Comparison of ENCODE assay signal across 33 mouse cellular contexts in the genomic region with DNA sequence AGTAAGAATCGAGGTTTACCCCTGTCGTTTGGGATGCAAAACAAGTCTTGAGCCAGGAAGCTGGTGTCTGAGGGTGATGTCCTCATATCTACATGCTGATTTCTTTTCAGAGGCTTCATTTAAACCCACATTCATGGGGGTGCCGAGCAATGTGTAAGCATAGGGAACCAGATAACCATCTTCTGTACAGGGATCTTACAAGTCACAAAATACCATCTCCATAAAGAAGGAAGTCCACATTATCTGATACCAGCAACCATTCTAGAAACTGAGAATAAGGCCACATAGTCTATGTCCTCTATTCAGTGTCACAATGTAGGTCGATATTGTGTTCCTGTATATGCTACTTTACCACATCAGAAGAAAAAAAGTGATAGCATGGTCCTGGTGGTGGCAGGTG. TPM values are rescaled to one million over a fixed set of nuclear protein-coding genes. Genes with fewer than 3 reads are reported as not detected.
A peak's percentile ranks its signal among the peaks of the same experiment; 100 is the strongest.
DNase-seq lines count a peak whose midpoint lies in the region; ATAC-seq and TF ChIP-seq lines count a peak whose summit lies in the region.
"Had no signal": no experiment of that assay in that cellular context is flagged by ENCODE, and none has a peak within 500 bp of the region (broad histone marks: within the 10 kb centered on the region; RNA-seq: fewer than 3 reads in every experiment).

No protein-coding gene starts in this region.

- H3K4me2 ChIP-seq in liver, embryonic 15.5 days = no peak overlapping the region
- no peak overlapping the region for H3K4me2 ChIP-seq in liver, embryonic 12.5 days
- H3K4me2 ChIP-seq: embryonic facial prominence, embryonic 12.5 days; forebrain, embryonic 15.5 days; hindbrain, embryonic 15.5 days; kidney, embryonic 15.5 days; limb, embryonic 12.5 days; neural tube, embryonic 15.5 days had no signal

- peak overlapping the region; percentile 22; the same call in 1 of the 2 replicates for H3K27ac ChIP-seq in liver, embryonic 15.5 days (replicated peaks)
- no peak overlapping the region for H3K27ac ChIP-seq in liver, embryonic 12.5 days
- H3K27ac ChIP-seq in bone marrow, adult 2 months (ENCODE audit: control insufficient read depth, insufficient read depth, low read depth, low read length, poor library complexity) = peak overlapping the region; percentile 84
- H3K27ac ChIP-seq: embryonic facial prominence, embryonic 12.5 days; forebrain, embryonic 15.5 days; hindbrain, embryonic 10.5 days; hindbrain, embryonic 15.5 days; kidney, embryonic 15.5 days; left cerebral cortex, adult 2 months; limb, embryonic 12.5 days; liver, embryonic 14.5 days; neural tube, embryonic 15.5 days had no signal

- WGBS in liver, embryonic 15.5 days (ENCODE audit: insufficient replicate concordance) = 21% methylated on average over 4 of the region's 4 CpGs
- 25% methylated on average over 4 of the region's 4 CpGs for WGBS in liver, embryonic 12.5 days (ENCODE audit: insufficient replicate concordance)
- 20% methylated on average over 4 of the region's 4 CpGs for WGBS in bone marrow, adult 2 months

- no peak for ATAC-seq in liver, embryonic 15.5 days (ENCODE audit: insufficient read depth)
- ATAC-seq in liver, embryonic 12.5 days = no peak
- peak; percentile 51 for ATAC-seq in granulocyte monocyte progenitor cell, adult 5-6 weeks (replicated peaks; ENCODE audit: poor library complexity, severe bottlenecking)
- ATAC-seq in monocyte, adult 5-6 weeks (replicated peaks; ENCODE audit: insufficient number of reproducible peaks, low FRiP score, low TSS enrichment, poor library complexity, severe bottlenecking) = 0 out of 2 replicates have a peak, but pooled peaks have one; percentile 14
- ATAC-seq: CD4-positive, CD25-positive, alpha-beta regulatory T cell, adult 4 months; forebrain, embryonic 15.5 days; inflammation-experienced regulatory T-cells, adult 6 months had no signal

- TF ChIP-seq CTCF in bone marrow, adult 2 months (IDR thresholded peaks at IDR 0.05; ENCODE audit: control insufficient read depth, insufficient read depth, low read length) = no peak

- no peak overlapping the region for H3K9ac ChIP-seq in liver, embryonic 15.5 days
- H3K9ac ChIP-seq in liver, embryonic 12.5 days = no peak overlapping the region
- H3K9ac ChIP-seq: embryonic facial prominence, embryonic 12.5 days; forebrain, embryonic 15.5 days; hindbrain, embryonic 15.5 days; kidney, embryonic 15.5 days; limb, embryonic 12.5 days; liver, embryonic 14.5 days; neural tube, embryonic 15.5 days had no signal

- no peaks in the 10 kb centered on the region for H3K27me3 ChIP-seq in liver, embryonic 15.5 days
- H3K27me3 ChIP-seq in liver, embryonic 12.5 days (replicated peaks) = no peaks in the 10 kb centered on the region
- H3K27me3 ChIP-seq: embryonic facial prominence, embryonic 12.5 days; forebrain, embryonic 15.5 days; hindbrain, embryonic 15.5 days; kidney, embryonic 15.5 days; limb, embryonic 12.5 days; neural tube, embryonic 15.5 days had no signal

- no peaks in the 10 kb centered on the region for H3K4me1 ChIP-seq in liver, embryonic 15.5 days (replicated peaks)
- H3K4me1 ChIP-seq in liver, embryonic 12.5 days = no peaks in the 10 kb centered on the region
- H3K4me1 ChIP-seq in bone marrow, adult 2 months (ENCODE audit: control insufficient read depth, insufficient read depth, low read length) = peaks cover 2% of the 10 kb centered on the region; the same call in 1 of the 2 replicates
- H3K4me1 ChIP-seq: embryonic facial prominence, embryonic 12.5 days; forebrain, embryonic 15.5 days; hindbrain, embryonic 10.5 days; hindbrain, embryonic 15.5 days; kidney, embryonic 15.5 days; limb, embryonic 12.5 days; neural tube, embryonic 15.5 days had no signal

- no peaks in the 10 kb centered on the region for H3K36me3 ChIP-seq in liver, embryonic 15.5 days (replicated peaks)
- no peaks in the 10 kb centered on the region for H3K36me3 ChIP-seq in liver, embryonic 12.5 days
- H3K36me3 ChIP-seq: embryonic facial prominence, embryonic 12.5 days; forebrain, embryonic 15.5 days; hindbrain, embryonic 10.5 days; hindbrain, embryonic 15.5 days; kidney, embryonic 15.5 days; limb, embryonic 12.5 days; neural tube, embryonic 15.5 days had no signal

- no peak for DNase-seq in layer of hippocampus, postnatal 14 days (ENCODE audit: low spot score in 2 of 2)
- no peak for DNase-seq in retina, embryonic 14.5 days (ENCODE audit: low spot score)
- no peak for DNase-seq in cerebellum, adult 8-10 months
- DNase-seq: adrenal gland, adult 8-10 months; cerebellum, adult 11-12 months; cerebellum, postnatal 25 days; embryo, embryonic 11 days; heart, postnatal 14 days; kidney, adult 18-20 months; kidney, postnatal 25 days; midbrain, embryonic 14.5 days; right cerebral cortex, postnatal 4 days; thymus, postnatal 36 days had no signal

- no peak for TF ChIP-seq POLR2A in bone marrow, adult 2 months (IDR thresholded peaks at IDR 0.05; ENCODE audit: borderline replicate concordance, control insufficient read depth, low read depth, low read length)

- H3K9me3 ChIP-seq in liver, embryonic 15.5 days (replicated peaks) = no peaks in the 10 kb centered on the region
- H3K9me3 ChIP-seq in liver, embryonic 12.5 days (replicated peaks) = no peaks in the 10 kb centered on the region
- H3K9me3 ChIP-seq: embryonic facial prominence, embryonic 12.5 days; forebrain, embryonic 15.5 days; hindbrain, embryonic 10.5 days; hindbrain, embryonic 15.5 days; kidney, embryonic 15.5 days; limb, embryonic 12.5 days; neural tube, embryonic 15.5 days had no signal

- H3K4me3 ChIP-seq in liver, embryonic 15.5 days (replicated peaks) = no peak overlapping the region
- no peak overlapping the region for H3K4me3 ChIP-seq in liver, embryonic 12.5 days
- H3K4me3 ChIP-seq in bone marrow, adult 2 months (replicated peaks; ENCODE audit: control insufficient read depth, low read depth, low read length) = no peak overlapping the region
- H3K4me3 ChIP-seq: embryonic facial prominence, embryonic 12.5 days; forebrain, embryonic 15.5 days; hindbrain, embryonic 10.5 days; hindbrain, embryonic 15.5 days; kidney, embryonic 15.5 days; left cerebral cortex, adult 2 months; limb, embryonic 12.5 days; neural tube, embryonic 15.5 days had no signal

RNA-seq across cellular contexts. Expression of gene Gm49339, which starts 24.0 kb away (rescaled TPM):
- 2.1 and 2.3 TPM in 2 replicates for polyA plus RNA-seq in liver, embryonic 15.5 days (2015; fragmentation: Nextera tagmentation; extraction: Ambion mirVana)
- not detected in 2 replicates for polyA plus RNA-seq in liver, embryonic 12.5 days (2016; fragmentation: Nextera tagmentation; extraction: Ambion mirVana)
- polyA plus RNA-seq in bone marrow, adult 2 months (2011; ENCODE audit: insufficient read depth, insufficient read length, low replicate concordance, missing spikeins) = 3.0 TPM in 1 of 2 replicates, not detected in the other
- total RNA-seq in granulocyte monocyte progenitor cell, adult 5-6 weeks (2014; fragmentation: Nextera tagmentation) = not detected in 2 replicates
- 4.5 TPM in 1 of 2 replicates, not detected in the other for total RNA-seq in granulocyte monocyte progenitor cell, adult 5-6 weeks (2017)
- 2.7 to 11.9 TPM (median 5.7 TPM) in 3 replicates for total RNA-seq in monocyte, adult 5-6 weeks (2017)
- under 1 TPM in 1 of 2 experiments, not detected in 1; 0.28 TPM for total RNA-seq in layer of hippocampus, postnatal 14 days (2021)
- total RNA-seq: layer of hippocampus, adult 18-20 months; layer of hippocampus, postnatal 10 days; left cerebral cortex, adult 2 months; left cerebral cortex, postnatal 25 days had no signal
- polyA plus RNA-seq: embryonic facial prominence, embryonic 12.5 days; forebrain, embryonic 15.5 days; heart, embryonic 14.5 days; hindbrain, embryonic 10.5 days; hindbrain, embryonic 15.5 days; kidney, embryonic 15.5 days; limb, embryonic 12.5 days; midbrain, embryonic 14.5 days; neural tube, embryonic 15.5 days had no signal

RNA-seq across cellular contexts. Expression of gene Lilr4b, which starts 24.1 kb away (rescaled TPM):
- 1.5 TPM in 2 replicates for polyA plus RNA-seq in liver, embryonic 15.5 days (2015; fragmentation: Nextera tagmentation; extraction: Ambion mirVana)
- 0.44 and 0.48 TPM in 2 replicates for polyA plus RNA-seq in liver, embryonic 12.5 days (2016; fragmentation: Nextera tagmentation; extraction: Ambion mirVana)
- 35.8 and 197 TPM in 2 replicates for polyA plus RNA-seq in bone marrow, adult 2 months (2011; ENCODE audit: insufficient read depth, insufficient read length, low replicate concordance, missing spikeins)
- 0.17 and 6.7 TPM in 2 replicates for total RNA-seq in granulocyte monocyte progenitor cell, adult 5-6 weeks (2014; fragmentation: Nextera tagmentation)
- 15.0 and 20.1 TPM in 2 replicates for total RNA-seq in granulocyte monocyte progenitor cell, adult 5-6 weeks (2017)
- total RNA-seq in monocyte, adult 5-6 weeks (2017) = 250 to 668 TPM (median 591 TPM) in 3 replicates
- under 1 TPM in 1 of 2 experiments, not detected in 1; 0.25 TPM for total RNA-seq in layer of hippocampus, postnatal 14 days (2021)
- total RNA-seq: layer of hippocampus, adult 18-20 months; left cerebral cortex, adult 2 months had no signal
- polyA plus RNA-seq: forebrain, embryonic 15.5 days; hindbrain, embryonic 10.5 days had no signal

RNA-seq across cellular contexts. Expression of gene Lilrb4a, which starts 34.4 kb away (rescaled TPM):
- 4.6 and 4.8 TPM in 2 replicates for polyA plus RNA-seq in liver, embryonic 15.5 days (2015; fragmentation: Nextera tagmentation; extraction: Ambion mirVana)
- polyA plus RNA-seq in liver, embryonic 12.5 days (2016; fragmentation: Nextera tagmentation; extraction: Ambion mirVana) = 3.3 and 4.7 TPM in 2 replicates
- polyA plus RNA-seq in bone marrow, adult 2 months (2011; ENCODE audit: insufficient read depth, insufficient read length, low replicate concordance, missing spikeins) = 35.1 and 99.1 TPM in 2 replicates
- total RNA-seq in granulocyte monocyte progenitor cell, adult 5-6 weeks (2014; fragmentation: Nextera tagmentation) = 5.7 and 10.6 TPM in 2 replicates
- total RNA-seq in granulocyte monocyte progenitor cell, adult 5-6 weeks (2017) = 27.1 and 38.8 TPM in 2 replicates
- total RNA-seq in monocyte, adult 5-6 weeks (2017) = 685 to 820 TPM (median 696 TPM) in 3 replicates
- not detected for total RNA-seq in layer of hippocampus, postnatal 14 days (2021)

Comparison
In these comparisons a context has a peak if more than half of its experiments do, and no peak if none do; other contexts are left out.
1. ATAC-seq: peak in granulocyte monocyte progenitor cell, adult 5-6 weeks (single experiment) and monocyte, adult 5-6 weeks (single experiment); none in liver, embryonic 15.5 days (single experiment) and liver, embryonic 12.5 days (single experiment).
2. RNA of gene Lilr4b, which starts 24.1 kb away (total RNA-seq): 250 to 668 TPM in monocyte, adult 5-6 weeks; 0.17 to 20.1 TPM in granulocyte monocyte progenitor cell, adult 5-6 weeks and 0.25 TPM in layer of hippocampus, postnatal 14 days; every median in the first group is over 10 times any median in the second.
3. RNA of gene Lilrb4a, which starts 34.4 kb away (total RNA-seq): 685 to 820 TPM in monocyte, adult 5-6 weeks; 5.7 to 38.8 TPM in granulocyte monocyte progenitor cell, adult 5-6 weeks and not detected in layer of hippocampus, postnatal 14 days; every median in the first group is over 10 times any median in the second.